Mouse (Mus musculus) urinary bladder, postnatal 4 days (tissue): ENCODE measurements at regions not wholly inside any gene's neighbourhood (a gene's known extent, or its start where the extent isn't known, plus 50 kb on each side); places are given as distances from the start of the nearest gene placed in this dataset.

Experiments used
- DNase-seq, 2 experiments: peaks; one replicate each; pipeline ENCODE4 v3.0.0; 2021 to 2022; ENCODE audit warnings: low spot score in 2 of 2

DNA sequence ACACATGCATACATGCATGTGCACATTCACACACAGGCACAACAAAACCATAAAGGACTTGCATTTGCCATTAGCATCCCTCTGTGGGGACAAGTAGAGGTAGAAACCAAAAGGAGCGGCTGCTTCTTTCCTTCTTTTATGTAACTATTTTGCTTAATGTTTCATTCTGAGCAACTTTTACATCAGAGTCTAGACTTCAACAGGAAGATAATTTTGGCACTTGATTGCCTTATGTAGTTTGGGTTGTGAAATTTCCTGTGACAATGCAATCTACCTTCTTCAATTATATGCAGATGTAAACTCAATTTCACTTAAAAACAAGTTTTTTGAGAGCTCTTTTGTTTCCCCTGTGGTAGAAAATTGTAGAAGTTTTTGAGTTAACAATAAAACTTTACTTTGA, 56.1 kb upstream of the Adgrf1 start:
- no peak for DNase-seq

DNA sequence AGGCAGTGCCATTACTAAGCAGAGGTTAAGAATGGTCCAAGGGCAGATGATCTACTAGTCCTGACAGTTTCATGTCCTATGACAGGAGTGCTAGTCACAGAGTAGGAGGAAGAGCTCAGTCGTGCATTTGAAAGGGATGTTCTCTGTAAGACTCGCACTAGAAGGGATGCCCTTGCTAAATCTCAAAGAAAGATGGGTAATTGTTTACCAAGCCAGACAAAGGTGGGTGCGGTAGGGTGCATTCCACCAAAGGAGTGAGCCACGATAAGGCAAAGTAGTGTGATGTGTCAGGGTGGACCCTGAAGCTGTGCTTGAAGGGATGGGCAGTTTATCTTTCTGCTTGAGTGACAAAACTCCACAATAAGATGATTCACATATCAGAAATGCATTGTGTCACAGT, 50.5 kb upstream of the Adgrf1 start:
- DNase-seq: no peak
